Mouse (Mus musculus) midbrain, embryonic 12.5 days (tissue): ENCODE measurements around the gene Hlcs. TPM values are rescaled to one million over a fixed set of nuclear protein-coding genes. Genes with fewer than 3 reads are reported as not detected.
A peak's percentile ranks its signal among the peaks of the same experiment; 100 is the strongest.

Experiments
- ATAC-seq: fragments of 200-750 bp; cut with Nextera tagmentation; 2 replicates; pipeline ENCODE4 v1.8.0; 2017; ENCODE audit warnings: low read depth, moderate TSS enrichment, moderate library complexity; ENCODE audit not compliant: low FRiP score
- H3K27ac ChIP-seq: fragments of 300-500 bp; sonication (generic); replicated peaks from 2 replicates; pipeline ENCODE4 v1.5.1; 2016; ENCODE audit warnings: mild to moderate bottlenecking
- H3K27me3 ChIP-seq: fragments of 300-500 bp; sonication (generic); 2 replicates; pipeline ENCODE4 v1.6.1; 2016; ENCODE audit warnings: mild to moderate bottlenecking
- H3K36me3 ChIP-seq: fragments of 300-500 bp; sonication (generic); 2 replicates; pipeline ENCODE4 v1.6.1; 2016
- H3K4me1 ChIP-seq: fragments of 300-500 bp; sonication (generic); 2 replicates; pipeline ENCODE4 v1.6.1; 2016
- H3K4me2 ChIP-seq: fragments of 300-500 bp; sonication (generic); replicated peaks from 2 replicates; pipeline ENCODE4 v1.6.1; 2016; ENCODE audit warnings: mild to moderate bottlenecking, moderate library complexity
- H3K4me3 ChIP-seq: fragments of 300-500 bp; sonication (generic); 2 replicates; pipeline ENCODE4 v1.5.1; 2016; ENCODE audit warnings: mild to moderate bottlenecking
- H3K9ac ChIP-seq: fragments of 300-500 bp; sonication (generic); replicated peaks from 2 replicates; pipeline ENCODE4 v1.6.1; 2016; ENCODE audit warnings: mild to moderate bottlenecking, moderate library complexity
- H3K9me3 ChIP-seq: fragments of 300-500 bp; sonication (generic); 2 replicates; pipeline ENCODE4 v1.6.1; 2016; ENCODE audit warnings: mild to moderate bottlenecking
- WGBS: fragments of 180-500 bp; shearing (Covaris S2); methylation state at CpG from one replicate; pipeline ENCODE4 v1.1.7; 2016; 5-methylcytosine and 5-hydroxymethylcytosine counted together
- polyA plus RNA-seq: library from polyadenylated mRNA; unstranded; fragments of >200 nt; fragmentation: Nextera tagmentation; extraction: Ambion mirVana; gene quantifications from 2 replicates; pipeline ENCODE4 v1.2.1, GENCODE M21; 2016

The Hlcs gene
- polyA plus RNA-seq, 1 experiment from 2014 or later = 13.3 TPM

GRCm38 (mm10) chr16:94302274-94303202 lies 10.8 kb downstream of the Hlcs start:
- Histone ChIP-seq H3K4me2 (peak overlapping the region; percentile 42), H3K36me3 (no peaks in the 10 kb centered on the region), H3K4me1 (peaks cover 16% of the 10 kb centered on the region), H3K27ac (0 out of 2 replicates have a peak overlapping the region, but pooled peaks have one; percentile 15), H3K27me3 (peaks cover 19% of the 10 kb centered on the region), H3K4me3 (peak overlapping the region; percentile 24), H3K9me3 (no peaks in the 10 kb centered on the region), H3K9ac (peak overlapping the region; percentile 31; the same call in 1 of the 2 replicates)
- peak; percentile 49 for ATAC-seq
- 11% methylated on average over 30 of the region's 30 CpGs for WGBS

- no peak overlapping the region for H3K9ac ChIP-seq
- no peak for ATAC-seq
- no peaks in the 10 kb centered on the region for H3K9me3 ChIP-seq
- H3K4me3 ChIP-seq = no peak overlapping the region
- 88% methylated on average over 5 of the region's 5 CpGs for WGBS
- peaks cover 19% of the 10 kb centered on the region for H3K27me3 ChIP-seq
- H3K36me3 ChIP-seq = no peaks in the 10 kb centered on the region
- H3K27ac ChIP-seq = no peak overlapping the region
- no peak overlapping the region for H3K4me2 ChIP-seq
- H3K4me1 ChIP-seq = peaks cover 14% of the 10 kb centered on the region
Measured at GRCm38 (mm10) chr16:94301696-94302095, 11.7 kb downstream of the Hlcs start.

- Histone ChIP-seq H3K27me3 (peaks cover 19% of the 10 kb centered on the region), H3K9me3 (no peaks in the 10 kb centered on the region)
Measured at GRCm38 (mm10) chr16:94301194-94301593, 12.2 kb downstream of the Hlcs start.

GRCm38 (mm10) chr16:94299210-94299609 lies 14.2 kb downstream of the Hlcs start:
- H3K27me3 ChIP-seq = peaks cover 19% of the 10 kb centered on the region
- peaks cover 14% of the 10 kb centered on the region for H3K4me1 ChIP-seq
- 80% methylated on average over 4 of the region's 4 CpGs for WGBS
- H3K4me2 ChIP-seq = no peak overlapping the region
- H3K4me3 ChIP-seq = no peak overlapping the region
- H3K36me3 ChIP-seq = no peaks in the 10 kb centered on the region
- no peak overlapping the region for H3K27ac ChIP-seq
- H3K9ac ChIP-seq = no peak overlapping the region
- no peaks in the 10 kb centered on the region for H3K9me3 ChIP-seq
- ATAC-seq = no peak

More at GRCm38 (mm10) chr16:94301194-94301593, 12.2 kb downstream of the Hlcs start:
- Histone ChIP-seq H3K4me1 (peaks cover 14% of the 10 kb centered on the region), H3K4me3 (no peak overlapping the region), H3K4me2 (no peak overlapping the region), H3K27ac (no peak overlapping the region), H3K36me3 (no peaks in the 10 kb centered on the region), H3K9ac (no peak overlapping the region)
- ATAC-seq = no peak
- 97% methylated on average over 4 of the region's 4 CpGs for WGBS

- 86% methylated on average over 5 of the region's 5 CpGs for whole genome bisulfite sequencing
- peaks cover 12% of the 10 kb centered on the region for H3K4me1 ChIP-seq
Measured at GRCm38 (mm10) chr16:94298081-94298480, 15.3 kb downstream of the Hlcs start.

GRCm38 (mm10) chr16:94291141-94291540 lies 22.2 kb downstream of the Hlcs start:
- Histone ChIP-seq H3K9me3 (no peaks in the 10 kb centered on the region), H3K4me2 (no peak overlapping the region), H3K9ac (no peak overlapping the region), H3K4me3 (no peak overlapping the region), H3K4me1 (peaks cover 12% of the 10 kb centered on the region), H3K27ac (no peak overlapping the region), H3K27me3 (no peaks in the 10 kb centered on the region), H3K36me3 (no peaks in the 10 kb centered on the region)
- WGBS = 84% methylated on average over 4 of the region's 4 CpGs
- ATAC-seq = no peak

More at GRCm38 (mm10) chr16:94298081-94298480, 15.3 kb downstream of the Hlcs start:
- Histone ChIP-seq H3K36me3 (no peaks in the 10 kb centered on the region), H3K4me3 (no peak overlapping the region), H3K9ac (no peak overlapping the region), H3K4me2 (no peak overlapping the region), H3K27me3 (peaks cover 9% of the 10 kb centered on the region), H3K9me3 (no peaks in the 10 kb centered on the region), H3K27ac (no peak overlapping the region)
- no peak for ATAC-seq

GRCm38 (mm10) chr16:94290073-94290999 lies 23.0 kb downstream of the Hlcs start:
- H3K4me3 ChIP-seq = peak overlapping the region; percentile 79
- peak overlapping the region; percentile 97 for H3K4me2 ChIP-seq
- peaks cover 12% of the 10 kb centered on the region for H3K4me1 ChIP-seq
- WGBS = 7% methylated on average over 51 of the region's 52 CpGs
- H3K9ac ChIP-seq = peak overlapping the region; percentile 85
- no peaks in the 10 kb centered on the region for H3K27me3 ChIP-seq
- no peaks in the 10 kb centered on the region for H3K9me3 ChIP-seq
- no peak overlapping the region; the same call in 1 of the 2 replicates for H3K27ac ChIP-seq
- no peaks in the 10 kb centered on the region for H3K36me3 ChIP-seq
- ATAC-seq = peak; percentile 95

GRCm38 (mm10) chr16:94289138-94290072 lies 24.0 kb downstream of the Hlcs start:
- Histone ChIP-seq H3K9ac (peak overlapping the region; percentile 85), H3K4me3 (peak overlapping the region; percentile 79), H3K4me2 (peak overlapping the region; percentile 97), H3K4me1 (peaks cover 12% of the 10 kb centered on the region), H3K36me3 (no peaks in the 10 kb centered on the region), H3K27ac (no peak overlapping the region), H3K9me3 (no peaks in the 10 kb centered on the region), H3K27me3 (no peaks in the 10 kb centered on the region)
- WGBS = 13% methylated on average over 39 of the region's 39 CpGs
- no peak; the same call in 1 of the 2 replicates for ATAC-seq

- Histone ChIP-seq H3K9ac (no peak overlapping the region), H3K9me3 (no peaks in the 10 kb centered on the region), H3K36me3 (no peaks in the 10 kb centered on the region), H3K27me3 (no peaks in the 10 kb centered on the region), H3K4me2 (no peak overlapping the region), H3K27ac (no peak overlapping the region), H3K4me1 (peaks cover 12% of the 10 kb centered on the region), H3K4me3 (no peak overlapping the region)
- 88% methylated on average over 9 of the region's 9 CpGs for WGBS
- no peak for ATAC-seq
Measured at GRCm38 (mm10) chr16:94287826-94288225, 25.5 kb downstream of the Hlcs start.

GRCm38 (mm10) chr16:94283972-94284371 lies 29.4 kb downstream of the Hlcs start:
- peaks cover under 1% of the 10 kb centered on the region; the same call in 1 of the 2 replicates for H3K4me1 ChIP-seq
- H3K36me3 ChIP-seq = 0 out of 2 replicates have a peak, but pooled peaks cover 5% of the 10 kb centered on the region
- no peaks in the 10 kb centered on the region for H3K27me3 ChIP-seq
- H3K9me3 ChIP-seq = no peaks in the 10 kb centered on the region
- H3K4me2 ChIP-seq = no peak overlapping the region
- 94% methylated on average over 3 of the region's 3 CpGs for WGBS
- H3K27ac ChIP-seq = no peak overlapping the region
- no peak overlapping the region for H3K9ac ChIP-seq
- no peak for ATAC-seq
- no peak overlapping the region for H3K4me3 ChIP-seq

GRCm38 (mm10) chr16:94270826-94271225 lies 42.5 kb downstream of the Hlcs start:
- WGBS = 92% methylated on average over 6 of the region's 6 CpGs

More at GRCm38 (mm10) chr16:94270826-94271225, 42.5 kb downstream of the Hlcs start:
- H3K4me1 ChIP-seq = no peaks in the 10 kb centered on the region; the same call in 1 of the 2 replicates
- H3K4me2 ChIP-seq = no peak overlapping the region
- H3K9me3 ChIP-seq = no peaks in the 10 kb centered on the region
- H3K27me3 ChIP-seq = no peaks in the 10 kb centered on the region
- H3K9ac ChIP-seq = no peak overlapping the region
- H3K36me3 ChIP-seq = peaks cover 17% of the 10 kb centered on the region
- ATAC-seq = no peak
- no peak overlapping the region for H3K4me3 ChIP-seq
- no peak overlapping the region for H3K27ac ChIP-seq
